Mouse (Mus musculus): Measurements from ENCODE around the gene Comp.

The Comp gene

GRCm38 (mm10) chr8:70373397-70374317 is at the start of gene Comp:
Gene Comp (plus strand): TSS chr8:70373558.
- DNase-seq (ENCODE audit: low spot score in 2 of 2) = no peak

- no peak for DNase-seq (ENCODE audit: low spot score in 2 of 2)
These were observed 49.6 kb upstream of the Comp start for GRCm38 (mm10) chr8:70323716-70324115.

GRCm38 (mm10) chr8:70327512-70327911 is 45.8 kb upstream of the Comp start:
- DNase-seq (ENCODE audit: low spot score in 2 of 2) = no peak

DNA sequence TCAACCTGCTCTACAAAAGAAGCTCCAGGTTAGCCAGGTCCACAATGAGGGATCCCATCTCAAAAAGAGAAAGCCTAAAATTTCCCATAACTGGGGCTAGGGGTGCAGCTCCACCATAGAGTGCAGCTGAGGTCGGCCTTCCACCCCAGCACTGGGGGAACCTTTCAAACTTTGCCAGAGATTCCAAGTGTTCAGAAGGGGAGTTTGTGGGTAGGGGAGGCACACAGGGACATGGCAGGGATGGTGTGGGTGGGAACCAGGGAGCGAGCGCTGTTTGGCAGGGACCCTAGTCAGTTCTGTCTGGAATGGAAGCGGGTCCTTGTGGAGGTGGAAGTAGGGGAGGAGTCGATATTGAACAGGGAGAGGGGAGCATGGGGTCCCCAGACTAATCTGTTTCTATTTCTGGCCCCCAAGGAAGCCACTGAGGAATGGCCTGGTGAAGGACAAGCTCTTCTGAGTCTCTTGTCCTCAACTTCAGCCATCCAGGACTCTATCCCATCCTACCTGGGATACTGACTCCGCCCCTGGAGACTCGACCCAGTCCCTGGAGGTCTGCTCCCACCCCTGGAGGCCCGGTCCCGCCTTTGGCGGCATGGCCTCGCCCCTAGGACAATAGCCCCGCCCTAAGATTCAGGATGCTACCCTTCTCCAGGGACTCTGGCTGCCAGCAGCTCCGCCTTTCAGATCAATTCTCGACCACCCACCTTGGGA is 44.1 kb upstream of the Comp start, which contains the start of gene Gdf1:
Gene Gdf1, plus strand, starts transcription at position 694 of the 711 bp plus-strand sequence.
- DNase-seq (ENCODE audit: low spot score in 2 of 2) = no peak

GRCm38 (mm10) chr8:70329835-70330740 is 43.3 kb upstream of the Comp start:
- DNase-seq (ENCODE audit: low spot score in 2 of 2) = no peak

GRCm38 (mm10) chr8:70330741-70331364 is 42.5 kb upstream of the Comp start:
- no peak for DNase-seq (ENCODE audit: low spot score in 2 of 2)

DNA sequence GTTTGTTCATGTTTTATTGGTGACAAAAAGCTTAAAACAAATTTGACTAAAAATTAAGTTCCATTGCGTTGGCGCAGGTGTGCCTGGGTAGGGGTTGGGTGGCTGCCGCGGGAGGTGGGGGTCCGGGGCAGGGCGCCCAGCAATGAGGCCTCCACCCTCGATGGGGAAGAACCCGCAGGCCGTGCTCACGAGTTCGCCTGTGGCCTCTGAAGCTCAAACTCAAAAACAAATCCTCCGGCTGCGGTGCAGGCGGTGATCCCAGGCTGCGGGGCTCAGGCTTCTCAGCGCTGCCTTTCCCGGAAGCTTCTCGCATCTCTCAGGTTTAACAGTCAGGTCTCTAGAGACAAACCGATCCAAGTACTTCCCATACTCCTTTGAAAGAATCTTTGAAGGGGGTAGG is 41.8 kb upstream of the Comp start:
- DNase-seq (ENCODE audit: low spot score in 2 of 2) = no peak

- no peak for DNase-seq (ENCODE audit: low spot score in 2 of 2)
These were observed 41.1 kb upstream of the Comp start for GRCm38 (mm10) chr8:70332070-70332877.

- DNase-seq (ENCODE audit: low spot score in 2 of 2) = no peak
These were observed 40.5 kb upstream of the Comp start for GRCm38 (mm10) chr8:70332878-70333202.

- peak; percentile 64 to 79 for DNase-seq (ENCODE audit: low spot score in 2 of 2)
These were observed 34.4 kb upstream of the Comp start for GRCm38 (mm10) chr8:70338931-70339330.

GRCm38 (mm10) chr8:70340659-70341058 is 32.7 kb upstream of the Comp start:
- DNase-seq (ENCODE audit: low spot score in 2 of 2) = no peak

- DNase-seq (ENCODE audit: low spot score in 2 of 2) = peak; percentile 82 to 93
These were observed 31.4 kb upstream of the Comp start for GRCm38 (mm10) chr8:70342007-70342406.

GRCm38 (mm10) chr8:70343076-70343475 is 30.3 kb upstream of the Comp start:
- DNase-seq (ENCODE audit: low spot score in 2 of 2) = no peak

- DNase-seq (ENCODE audit: low spot score in 2 of 2) = peak; percentile 36 to 39
These were observed 29.7 kb upstream of the Comp start for GRCm38 (mm10) chr8:70343696-70344095.

- no peak for DNase-seq (ENCODE audit: low spot score in 2 of 2)
These were observed 29.1 kb upstream of the Comp start for GRCm38 (mm10) chr8:70344279-70344678.

GRCm38 (mm10) chr8:70347443-70347842 is 25.9 kb upstream of the Comp start:
- DNase-seq (ENCODE audit: low spot score in 2 of 2) = no peak

- DNase-seq (ENCODE audit: low spot score in 2 of 2) = no peak
These were observed 25.4 kb upstream of the Comp start for GRCm38 (mm10) chr8:70347860-70348420.

GRCm38 (mm10) chr8:70351035-70351999 is 22.0 kb upstream of the Comp start:
- no peak for DNase-seq (ENCODE audit: low spot score in 2 of 2)

DNA sequence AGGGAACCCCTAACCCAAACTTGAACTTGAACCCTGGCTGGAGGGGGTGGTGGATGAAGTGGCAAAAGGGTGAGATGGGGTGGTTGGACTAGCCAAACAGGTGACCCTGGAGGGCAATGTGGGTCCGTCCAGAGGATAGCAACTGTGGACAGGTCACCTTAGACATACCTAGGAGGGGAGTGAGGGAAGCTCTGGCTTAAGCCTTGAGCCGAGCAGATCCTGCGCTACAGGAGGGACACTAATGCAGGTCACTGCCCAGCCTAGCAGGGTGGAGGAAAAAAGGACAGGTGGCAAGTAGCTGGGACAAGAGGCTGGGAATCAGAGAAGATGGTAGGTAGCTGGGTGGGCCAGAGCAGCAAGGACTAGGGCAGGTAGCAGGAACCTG is 21.4 kb upstream of the Comp start:
- no peak for DNase-seq (ENCODE audit: low spot score in 2 of 2)
